Mouse (Mus musculus) lung, postnatal 0 days (tissue): ENCODE data around the gene Rsph1. TPM values are rescaled to one million over a fixed set of nuclear protein-coding genes. Genes with fewer than 3 reads are reported as not detected.

Source experiments
- ATAC-seq: fragments of 200-750 bp; cut with Nextera tagmentation; 2 replicates; pipeline ENCODE4 v1.8.0; 2017; ENCODE audit warnings: moderate library complexity
- DNase-seq: peaks from one replicate; pipeline ENCODE4 v3.0.0-alpha.2; 2016; ENCODE audit warnings: low spot score
- H3K27ac ChIP-seq: fragments of 300-500 bp; sonication (generic); 2 replicates; pipeline ENCODE4 v1.5.1; 2014; ENCODE audit warnings: antibody characterized with exemption, mild to moderate bottlenecking, low read length, mixed read lengths
- H3K27me3 ChIP-seq: fragments of 300-500 bp; sonication (generic); replicated peaks from 2 replicates; pipeline ENCODE4 v1.6.1; 2014; ENCODE audit warnings: low read length, mixed read lengths; ENCODE audit not compliant: insufficient read depth
- H3K36me3 ChIP-seq: fragments of 300-500 bp; sonication (generic); 2 replicates; pipeline ENCODE4 v1.6.1; 2014; ENCODE audit warnings: low read length, mixed read lengths; ENCODE audit not compliant: insufficient read depth
- H3K4me1 ChIP-seq: fragments of 300-500 bp; sonication (generic); 2 replicates; pipeline ENCODE4 v1.6.1; 2014; ENCODE audit warnings: antibody characterized with exemption, low read depth, low read length, mixed read lengths; ENCODE audit not compliant: insufficient read depth
- H3K4me2 ChIP-seq: fragments of 300-500 bp; sonication (generic); replicated peaks from 2 replicates; pipeline ENCODE4 v1.6.1; 2014; ENCODE audit warnings: low read depth, mild to moderate bottlenecking, low read length, moderate library complexity, mixed read lengths
- H3K4me3 ChIP-seq: fragments of 300-500 bp; sonication (generic); 2 replicates; pipeline ENCODE4 v1.5.1; 2014; ENCODE audit warnings: low read depth, low read length
- H3K9ac ChIP-seq: fragments of 300-500 bp; sonication (generic); replicated peaks from 2 replicates; pipeline ENCODE4 v1.6.1; 2014; ENCODE audit warnings: low read depth, mild to moderate bottlenecking
- H3K9me3 ChIP-seq: fragments of 300-500 bp; sonication (generic); 2 replicates; pipeline ENCODE4 v1.6.1; 2016; ENCODE audit warnings: low read length, mixed read lengths
- CTCF ChIP-seq: IDR thresholded peaks from 2 replicates; pipeline ENCODE4 v1.5.1; 2016; ENCODE audit warnings: antibody characterized with exemption, mild to moderate bottlenecking
- EP300 ChIP-seq: IDR thresholded peaks from 2 replicates; pipeline ENCODE4 v1.6.1; 2016; ENCODE audit warnings: antibody characterized with exemption, mild to moderate bottlenecking, control low read depth
- WGBS: fragments of 180-500 bp; shearing (Covaris S2); extraction: QIAGEN DNeasy Blood & Tissue Kit; methylation state at CpG from one replicate; pipeline ENCODE4 v1.1.7; 2014; 5-methylcytosine and 5-hydroxymethylcytosine counted together
- polyA plus RNA-seq: library from polyadenylated mRNA; unstranded; fragments of >200 nt; fragmentation: Nextera tagmentation; extraction: Ambion mirVana; gene quantifications from 2 replicates; pipeline ENCODE4 v1.2.1, GENCODE M21; 2015

The Rsph1 gene
- polyA plus RNA-seq, 1 experiment from 2014 or later = 21.4 TPM

DNA sequence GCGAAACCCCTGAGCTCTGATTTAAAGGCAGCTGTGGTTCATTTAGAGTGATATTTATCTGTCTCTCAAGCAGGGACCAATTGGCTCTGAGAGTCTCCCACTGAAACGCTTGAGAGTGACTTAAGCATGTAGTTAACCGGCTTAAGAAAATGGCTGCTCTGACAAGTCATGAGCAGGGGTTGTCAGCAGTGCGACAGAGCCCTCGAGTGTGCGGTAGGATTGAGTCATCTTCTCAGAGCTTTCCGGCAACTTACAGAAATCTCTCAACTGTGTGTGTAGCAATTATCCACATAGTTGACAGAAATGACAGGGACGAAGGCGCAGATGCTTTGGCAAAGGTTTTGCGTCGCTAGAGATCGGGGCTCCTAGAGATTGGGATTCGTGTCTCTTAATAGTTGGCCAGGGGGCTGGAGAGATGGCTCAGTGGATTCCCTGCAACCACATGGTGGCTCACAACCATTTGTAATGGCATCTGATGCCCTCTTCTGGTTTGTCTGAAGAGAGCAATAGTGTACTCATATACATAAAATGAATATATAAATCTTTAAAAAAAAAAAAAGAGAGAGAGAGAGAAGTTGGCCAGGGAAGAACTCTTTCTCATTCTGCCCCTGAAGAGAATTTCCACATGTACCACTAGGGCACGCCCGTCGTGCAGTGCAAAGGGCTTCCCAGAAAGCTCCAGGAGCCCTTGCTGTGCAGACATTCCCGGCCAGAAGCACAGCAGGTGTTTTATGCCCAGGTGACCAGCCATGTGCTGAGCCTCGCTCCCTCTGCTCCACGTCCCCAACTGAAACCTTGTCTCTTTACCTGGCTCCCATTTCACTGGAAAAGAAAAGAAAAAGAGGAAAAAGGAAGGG, 4.9 kb upstream of the Rsph1 start:
- WGBS = 39% methylated on average over 19 of the region's 19 CpGs
- no peaks in the 10 kb centered on the region for H3K36me3 ChIP-seq
- peak; percentile 23; the same call in 1 of the 2 replicates for TF ChIP-seq CTCF
- TF ChIP-seq EP300 = no peak
- no peak overlapping the region for H3K4me2 ChIP-seq
- H3K9ac ChIP-seq = no peak overlapping the region
- 0 out of 2 replicates have a peak overlapping the region, but pooled peaks have one; percentile 22 for H3K27ac ChIP-seq
- H3K9me3 ChIP-seq = no peaks in the 10 kb centered on the region
- ATAC-seq (peak; percentile 48), DNase-seq (peak; percentile 55)
- H3K4me1 ChIP-seq = no peaks in the 10 kb centered on the region
- H3K4me3 ChIP-seq = no peak overlapping the region
- H3K27me3 ChIP-seq = no peaks in the 10 kb centered on the region

DNA sequence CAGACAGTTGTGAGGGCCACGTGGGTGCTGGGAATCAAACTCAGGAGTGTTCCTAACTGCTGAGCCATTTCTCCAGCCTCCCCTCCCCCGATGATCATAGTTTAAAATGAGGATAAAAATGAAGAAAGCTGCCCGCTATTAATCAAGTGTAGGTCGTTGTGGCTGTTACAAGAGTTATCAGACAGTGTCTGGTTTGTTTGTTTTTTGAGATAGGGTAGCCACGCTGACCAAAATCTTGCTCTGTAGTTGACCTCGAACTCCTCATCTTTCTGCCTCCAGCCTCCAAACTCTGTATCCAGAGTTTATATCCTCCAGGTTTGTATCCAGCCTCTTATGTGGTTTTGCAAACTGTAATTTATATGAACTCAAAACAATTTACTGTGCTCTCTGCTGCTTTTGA, 3.1 kb upstream of the Rsph1 start:
- DNase-seq (no peak), ATAC-seq (no peak)
- Histone ChIP-seq H3K9me3 (no peaks in the 10 kb centered on the region), H3K27me3 (no peaks in the 10 kb centered on the region), H3K36me3 (no peaks in the 10 kb centered on the region), H3K4me1 (peaks cover 6% of the 10 kb centered on the region; the same call in 1 of the 2 replicates), H3K4me3 (no peak overlapping the region), H3K27ac (no peak overlapping the region), H3K9ac (no peak overlapping the region), H3K4me2 (no peak overlapping the region)
- no peak for TF ChIP-seq EP300
- TF ChIP-seq CTCF = no peak
- 34% methylated on average over 6 of the region's 6 CpGs for WGBS

DNA sequence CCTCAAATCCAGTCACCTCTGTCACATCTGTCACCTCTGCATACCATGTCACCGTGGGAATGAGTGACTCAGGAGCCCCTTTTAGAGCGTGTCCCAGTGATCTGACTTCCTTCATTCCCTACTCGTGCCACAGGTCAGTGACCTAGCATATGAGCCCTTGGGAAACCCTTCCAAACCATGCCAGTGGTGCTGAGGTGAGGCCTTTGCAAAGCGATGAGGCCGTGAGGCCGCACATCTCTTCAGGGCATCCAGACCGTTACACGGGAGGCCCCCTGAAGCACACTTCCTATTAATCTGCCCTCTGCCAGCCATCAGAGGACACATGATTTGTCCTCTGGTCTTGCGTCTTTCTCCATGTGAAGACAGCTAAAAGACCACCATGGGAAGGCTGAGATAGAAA, 2.4 kb upstream of the Rsph1 start:
- H3K9me3 ChIP-seq = no peaks in the 10 kb centered on the region
- TF ChIP-seq EP300 = no peak
- no peak for TF ChIP-seq CTCF
- no peaks in the 10 kb centered on the region for H3K36me3 ChIP-seq

DNA sequence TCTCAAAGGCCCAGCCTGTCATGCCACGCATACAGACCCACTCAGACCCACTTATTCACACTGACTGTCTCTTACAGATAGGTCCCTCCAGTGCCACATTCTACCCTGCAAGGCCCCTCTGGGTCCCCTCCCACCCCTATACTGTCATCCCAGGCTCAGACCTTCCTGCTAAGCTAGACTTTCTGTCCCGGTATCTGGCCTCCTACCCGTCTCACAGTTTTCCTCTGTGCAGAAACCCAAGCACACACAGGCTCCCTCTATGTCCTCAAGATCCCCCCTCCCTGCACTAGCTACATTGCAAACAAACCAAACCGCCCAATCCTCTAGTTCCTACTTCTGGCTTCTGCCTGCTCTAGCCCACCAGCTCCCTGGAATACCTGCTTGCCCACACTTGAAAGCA, 748 bp upstream of the Rsph1 start:
- Histone ChIP-seq H3K4me1 (peaks cover 6% of the 10 kb centered on the region; the same call in 1 of the 2 replicates), H3K9ac (no peak overlapping the region), H3K4me3 (no peak overlapping the region), H3K36me3 (no peaks in the 10 kb centered on the region), H3K27ac (no peak overlapping the region), H3K9me3 (no peaks in the 10 kb centered on the region), H3K27me3 (no peaks in the 10 kb centered on the region), H3K4me2 (no peak overlapping the region)
- DNase-seq (no peak), ATAC-seq (no peak)
- TF ChIP-seq CTCF (no peak), EP300 (no peak)
- 62% methylated on average over 4 of the region's 4 CpGs for WGBS

More for the DNA sequence above, 2.4 kb upstream of the Rsph1 start:
- no peak for ATAC-seq
- DNase-seq = no peak
- peaks cover 6% of the 10 kb centered on the region; the same call in 1 of the 2 replicates for H3K4me1 ChIP-seq
- no peaks in the 10 kb centered on the region for H3K27me3 ChIP-seq
- H3K27ac ChIP-seq = no peak overlapping the region
- 67% methylated on average over 9 of the region's 9 CpGs for WGBS
- H3K9ac ChIP-seq = no peak overlapping the region
- no peak overlapping the region for H3K4me2 ChIP-seq
- no peak overlapping the region for H3K4me3 ChIP-seq

DNA sequence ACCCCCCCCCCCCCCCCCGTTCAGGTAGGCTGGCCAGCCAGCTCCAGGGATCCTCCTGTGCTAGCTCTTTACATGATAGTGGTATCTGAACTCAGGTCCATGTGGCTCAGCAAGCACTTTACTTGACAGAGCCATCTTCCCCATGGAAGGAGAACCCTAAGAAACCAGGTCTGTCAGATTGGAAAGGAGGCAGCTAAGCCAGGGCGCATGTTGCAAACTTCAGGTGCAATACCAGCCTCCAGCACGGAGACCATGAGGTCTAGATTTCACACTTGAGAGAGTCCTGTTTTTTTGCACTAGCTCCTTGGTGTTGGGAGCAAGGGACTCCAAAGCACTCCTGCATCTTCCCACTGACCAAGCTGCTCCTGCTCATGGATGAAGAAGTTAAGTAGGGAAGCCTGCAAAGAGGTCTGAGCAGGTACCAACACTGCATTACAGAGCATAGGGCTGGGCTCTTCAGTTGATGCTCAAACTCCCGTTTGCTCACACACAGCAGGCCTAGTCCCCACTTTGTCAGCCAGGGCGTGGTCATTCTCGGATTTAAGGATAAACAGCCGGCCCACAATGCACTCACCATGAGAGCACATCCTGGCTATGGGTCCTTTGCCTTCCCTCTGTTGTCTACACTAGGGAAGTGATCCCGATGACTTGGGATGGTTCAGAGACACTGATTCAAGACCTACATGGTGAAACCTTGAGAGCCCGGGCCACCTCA, 819 bp downstream of the Rsph1 start:
- DNase-seq = no peak
- peak; percentile 28 for ATAC-seq
- TF ChIP-seq EP300 (no peak), CTCF (no peak)
- Histone ChIP-seq H3K9ac (no peak overlapping the region), H3K27me3 (no peaks in the 10 kb centered on the region), H3K4me3 (peak overlapping the region; percentile 39), H3K4me1 (peaks cover 6% of the 10 kb centered on the region; the same call in 1 of the 2 replicates), H3K36me3 (no peaks in the 10 kb centered on the region), H3K27ac (peak overlapping the region; percentile 47; the same call in 1 of the 2 replicates), H3K9me3 (no peaks in the 10 kb centered on the region), H3K4me2 (peak overlapping the region; percentile 71)
- 34% methylated on average over 9 of the region's 9 CpGs for WGBS

DNA sequence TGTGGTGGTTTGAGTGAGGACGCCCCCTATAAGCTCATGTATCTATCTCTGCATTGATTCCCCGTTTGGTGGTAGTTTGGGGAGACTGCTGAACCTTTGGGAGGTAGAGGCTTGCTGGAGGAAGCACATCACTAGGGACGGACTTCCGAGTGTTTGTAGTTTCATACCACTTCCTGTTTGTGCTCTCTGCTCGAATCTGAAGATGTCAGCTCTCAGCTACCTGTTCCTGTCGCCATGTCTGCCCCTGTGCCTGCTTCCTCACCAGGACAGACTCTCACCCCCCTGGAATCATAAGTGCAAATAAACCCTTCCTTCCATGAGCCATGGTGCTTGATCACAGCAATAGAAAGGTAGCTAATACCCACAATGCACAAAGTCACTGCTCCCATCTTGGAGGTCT, 2.0 kb downstream of the Rsph1 start:
- Histone ChIP-seq H3K4me3 (no peak overlapping the region), H3K9me3 (no peaks in the 10 kb centered on the region), H3K36me3 (no peaks in the 10 kb centered on the region), H3K27ac (no peak overlapping the region), H3K9ac (no peak overlapping the region), H3K4me1 (peaks cover 6% of the 10 kb centered on the region; the same call in 1 of the 2 replicates), H3K4me2 (no peak overlapping the region), H3K27me3 (no peaks in the 10 kb centered on the region)
- WGBS = 48% methylated on average over 6 of the region's 6 CpGs
- no peak for TF ChIP-seq CTCF
- no peak for TF ChIP-seq EP300
- ATAC-seq = no peak
- DNase-seq = no peak
